Mouse (Mus musculus) lung, postnatal 36 days (tissue): ENCODE results near the gene Agrn.

ENCODE experiments used
- DNase-seq: peaks from one replicate; pipeline ENCODE4 v3.0.0; 2022; ENCODE audit warnings: mixed read lengths

Gene Agrn

GRCm38 (mm10) chr4:156136285-156137100, 60.8 kb downstream of the Agrn start:
- no peak for DNase-seq

GRCm38 (mm10) chr4:156135801-156136200, 61.5 kb downstream of the Agrn start:
- no peak for DNase-seq

- no peak for DNase-seq
Observed at GRCm38 (mm10) chr4:156135112-156135511, 62.2 kb downstream of the Agrn start.

- peak; percentile 22 for DNase-seq
Observed at GRCm38 (mm10) chr4:156133943-156134605, 63.2 kb downstream of the Agrn start.

GRCm38 (mm10) chr4:156133334-156133733, 64.0 kb downstream of the Agrn start:
- DNase-seq, result no peak

GRCm38 (mm10) chr4:156130940-156131339, 66.3 kb downstream of the Agrn start:
- no peak for DNase-seq

- DNase-seq, result no peak
Observed at GRCm38 (mm10) chr4:156130436-156130835, 66.9 kb downstream of the Agrn start, which contains the start of gene Rnf223. Gene Rnf223, plus strand, starts transcription at chr4:156130513.

GRCm38 (mm10) chr4:156128746-156129145, 68.5 kb downstream of the Agrn start:
- no peak for DNase-seq

- no peak for DNase-seq
Observed at GRCm38 (mm10) chr4:156126841-156127240, 70.4 kb downstream of the Agrn start.

- no peak for DNase-seq
Observed at GRCm38 (mm10) chr4:156125393-156125792, 71.9 kb downstream of the Agrn start.

GRCm38 (mm10) chr4:156124077-156124476, 73.2 kb downstream of the Agrn start:
- no peak for DNase-seq
